Mouse (Mus musculus) forebrain, embryonic 11.5 days (tissue): ENCODE measurements at regions not wholly inside any gene's neighbourhood (a gene's known extent, or its start where the extent isn't known, plus 50 kb on each side); places are given as distances from the start of the nearest gene placed in this dataset.

ENCODE experiments used
- ATAC-seq: fragments of 200-750 bp; cut with Nextera tagmentation; replicated peaks from 2 replicates; pipeline ENCODE4 v1.8.0; 2017; ENCODE audit warnings: moderate TSS enrichment; ENCODE audit not compliant: low FRiP score
- DNase-seq: peaks from one replicate; pipeline ENCODE4 v3.0.0-alpha.2; 2017; ENCODE audit warnings: low spot score
- H3K27ac ChIP-seq: fragments of 300-500 bp; sonication (generic); 2 replicates; pipeline ENCODE4 v1.5.1; 2014; ENCODE audit warnings: low read depth, low read length
- H3K27me3 ChIP-seq: fragments of 300-500 bp; sonication (generic); 2 replicates; pipeline ENCODE4 v1.6.1; 2014; ENCODE audit warnings: mild to moderate bottlenecking, low read length, mixed read lengths; ENCODE audit not compliant: control insufficient read depth, insufficient read depth
- H3K36me3 ChIP-seq: fragments of 300-500 bp; sonication (generic); 2 replicates; pipeline ENCODE4 v1.6.1; 2014; ENCODE audit warnings: mild to moderate bottlenecking, low read length, moderate library complexity, mixed read lengths; ENCODE audit not compliant: control insufficient read depth, insufficient read depth
- H3K4me1 ChIP-seq: fragments of 300-500 bp; sonication (generic); replicated peaks from 2 replicates; pipeline ENCODE4 v1.6.1; 2014; ENCODE audit warnings: low read length, mixed read lengths; ENCODE audit not compliant: control insufficient read depth, insufficient read depth
- H3K4me2 ChIP-seq: fragments of 300-500 bp; sonication (generic); 2 replicates; pipeline ENCODE4 v1.6.1; 2014; ENCODE audit warnings: low read depth, mild to moderate bottlenecking, low read length, moderate library complexity, mixed read lengths; ENCODE audit not compliant: severe bottlenecking
- H3K4me3 ChIP-seq: fragments of 300-500 bp; sonication (generic); 2 replicates; pipeline ENCODE4 v1.5.1; 2014; ENCODE audit warnings: low read depth, low read length
- H3K9ac ChIP-seq: fragments of 300-500 bp; sonication (generic); 2 replicates; pipeline ENCODE4 v1.6.1; 2014; ENCODE audit warnings: low read length
- H3K9me3 ChIP-seq: fragments of 300-500 bp; sonication (generic); 2 replicates; pipeline ENCODE4 v1.6.1; 2016; ENCODE audit warnings: low read length, mixed read lengths; ENCODE audit not compliant: control insufficient read depth
- WGBS: fragments of 180-500 bp; shearing (Covaris S2); extraction: QIAGEN DNeasy Blood & Tissue Kit; methylation state at CpG from one replicate; pipeline ENCODE4 v1.1.7; 2014; 5-methylcytosine and 5-hydroxymethylcytosine counted together

DNA sequence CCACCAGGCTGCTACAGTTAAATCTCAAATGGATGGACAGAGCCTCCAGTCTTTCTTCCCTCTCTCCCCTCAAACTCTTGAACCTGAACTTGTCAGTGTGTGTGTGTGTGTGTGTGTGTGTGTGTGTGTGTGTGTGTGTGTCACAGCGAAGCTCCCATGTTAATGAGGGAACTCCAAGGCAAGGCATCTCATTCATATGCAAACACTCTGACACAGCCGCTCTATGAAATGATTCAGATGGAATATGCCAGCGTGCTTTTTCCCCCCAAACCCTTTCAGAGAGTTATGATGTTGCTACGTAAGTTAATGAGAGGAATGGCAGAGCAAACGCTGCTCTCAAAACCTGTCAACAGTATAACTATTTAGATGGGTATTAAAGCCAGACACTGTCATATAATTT, 653.5 kb upstream of the Cdh5 start:
- no peaks in the 10 kb centered on the region for H3K9me3 ChIP-seq
- H3K27me3 ChIP-seq, result peaks cover 17% of the 10 kb centered on the region
- H3K36me3 ChIP-seq, result no peaks in the 10 kb centered on the region
- DNase-seq (no peak), ATAC-seq (no peak)
- H3K4me1 ChIP-seq, result peaks cover 2% of the 10 kb centered on the region; the same call in 1 of the 2 replicates
- 81% methylated on average over 5 of the region's 5 CpGs for WGBS
- H3K4me2 ChIP-seq, result no peak overlapping the region
- no peak overlapping the region for H3K4me3 ChIP-seq
- H3K9ac ChIP-seq, result no peak overlapping the region
- no peak overlapping the region for H3K27ac ChIP-seq

DNA sequence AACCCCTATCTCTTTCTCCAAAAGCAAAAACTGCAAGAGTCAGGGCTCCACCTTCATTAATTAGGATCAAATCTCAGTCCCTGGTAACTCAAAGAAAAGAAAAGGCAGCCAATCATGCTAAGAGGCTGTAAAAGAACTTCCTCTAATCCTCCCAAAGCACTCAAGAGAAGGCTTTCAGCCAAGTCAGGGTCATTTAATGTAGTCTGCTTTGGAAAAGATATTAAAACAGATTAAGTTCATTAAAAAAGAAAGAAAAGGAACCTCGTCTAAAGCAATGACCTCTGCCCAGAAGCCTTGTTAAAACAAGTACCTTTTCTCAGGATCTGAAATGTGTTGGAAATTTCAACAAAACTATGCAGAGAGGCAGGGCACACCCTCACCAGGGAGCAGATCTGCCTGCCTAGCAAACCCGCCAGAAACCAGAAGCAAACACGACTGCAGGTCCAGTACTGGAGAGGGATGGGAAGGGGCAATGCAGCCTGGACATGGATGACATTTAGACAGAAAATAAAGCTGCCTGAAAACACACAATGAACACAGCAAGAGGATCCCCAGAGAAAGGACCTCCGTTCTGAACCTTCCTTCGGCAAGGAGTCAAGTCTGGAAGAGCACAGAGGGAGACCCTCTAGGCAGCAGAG, 649.9 kb upstream of the Cdh5 start:
- ATAC-seq (peak; percentile 39), DNase-seq (peak; percentile 54)

GRCm38 (mm10) chr8:103457176-103457575, 644.2 kb upstream of the Cdh5 start:
- Histone ChIP-seq H3K9ac (no peak overlapping the region), H3K27ac (no peak overlapping the region), H3K36me3 (no peaks in the 10 kb centered on the region), H3K4me3 (no peak overlapping the region), H3K4me2 (no peak overlapping the region), H3K27me3 (peaks cover 7% of the 10 kb centered on the region), H3K4me1 (no peaks in the 10 kb centered on the region), H3K9me3 (peaks cover 3% of the 10 kb centered on the region; the same call in 1 of the 2 replicates)
- ATAC-seq, result no peak
- no peak for DNase-seq
- 76% methylated on average over 6 of the region's 6 CpGs for WGBS

More for the DNA sequence above, 649.9 kb upstream of the Cdh5 start:
- Histone ChIP-seq H3K27ac (no peak overlapping the region), H3K27me3 (peaks cover 20% of the 10 kb centered on the region), H3K4me1 (no peaks in the 10 kb centered on the region; the same call in 1 of the 2 replicates), H3K4me2 (0 out of 2 replicates have a peak overlapping the region, but pooled peaks have one; percentile 5), H3K9ac (no peak overlapping the region), H3K9me3 (no peaks in the 10 kb centered on the region), H3K4me3 (no peak overlapping the region), H3K36me3 (no peaks in the 10 kb centered on the region)
- 12% methylated on average over 5 of the region's 5 CpGs for WGBS

DNA sequence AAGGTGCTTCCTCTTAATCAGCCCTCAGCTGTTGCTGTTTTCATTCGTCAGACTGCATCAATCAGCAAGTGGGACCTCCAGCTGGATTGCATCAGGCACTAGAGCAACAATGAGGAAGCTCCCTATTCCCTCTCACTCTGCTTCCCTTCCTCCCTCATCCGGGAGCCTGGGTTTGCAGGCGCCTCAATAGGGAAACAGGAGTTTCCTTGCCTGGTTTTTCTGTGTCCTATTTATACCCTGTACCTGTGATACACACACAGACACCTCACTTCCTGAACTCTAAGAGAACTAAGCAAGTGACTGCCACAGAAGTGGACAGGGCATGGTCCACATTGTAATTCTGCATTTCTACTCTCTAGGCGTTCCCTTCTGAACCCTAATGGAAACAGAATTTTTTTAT, 637.9 kb upstream of the Cdh5 start:
- H3K4me2 ChIP-seq, result no peak overlapping the region
- peaks cover 2% of the 10 kb centered on the region; the same call in 1 of the 2 replicates for H3K4me1 ChIP-seq
- DNase-seq (no peak), ATAC-seq (no peak)
- 69% methylated on average over 4 of the region's 4 CpGs for WGBS
- H3K4me3 ChIP-seq, result no peak overlapping the region
- H3K36me3 ChIP-seq, result no peaks in the 10 kb centered on the region
- peaks cover 3% of the 10 kb centered on the region; the same call in 1 of the 2 replicates for H3K9me3 ChIP-seq
- no peak overlapping the region for H3K27ac ChIP-seq
- H3K27me3 ChIP-seq, result no peaks in the 10 kb centered on the region
- H3K9ac ChIP-seq, result no peak overlapping the region

DNA sequence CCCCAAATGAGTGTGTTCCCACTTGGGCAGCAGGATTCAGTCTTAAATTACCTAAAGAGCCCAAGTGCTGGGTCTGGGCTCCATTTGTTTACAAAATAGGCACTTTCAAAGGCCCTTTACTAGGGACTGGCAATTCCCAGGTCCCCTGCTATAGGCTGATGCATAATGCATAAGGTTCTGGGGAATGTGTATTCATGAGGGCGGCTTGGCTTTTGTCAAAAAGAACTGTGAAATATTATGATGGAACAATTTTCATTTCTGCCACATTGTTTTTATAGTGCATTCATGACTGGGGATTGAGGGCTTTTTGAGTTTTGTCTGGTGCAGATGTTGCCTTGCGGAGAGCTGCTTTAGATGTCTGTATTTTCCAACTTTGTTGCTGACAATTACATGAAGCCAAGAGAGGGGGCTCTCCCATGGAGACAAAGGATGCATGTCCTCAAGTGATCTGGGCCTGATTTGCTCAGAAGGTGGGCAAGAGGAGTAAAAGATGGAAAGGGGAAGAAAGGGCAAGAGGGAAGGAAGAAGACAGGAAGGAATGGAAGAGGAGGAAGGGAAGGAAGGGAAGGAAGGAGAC, 636.6 kb upstream of the Cdh5 start:
- Histone ChIP-seq H3K9ac (no peak overlapping the region), H3K4me3 (no peak overlapping the region), H3K27me3 (no peaks in the 10 kb centered on the region), H3K4me1 (peaks cover 2% of the 10 kb centered on the region; the same call in 1 of the 2 replicates), H3K27ac (no peak overlapping the region), H3K4me2 (no peak overlapping the region), H3K9me3 (peaks cover 3% of the 10 kb centered on the region; the same call in 1 of the 2 replicates), H3K36me3 (no peaks in the 10 kb centered on the region)
- 60% methylated on average over 2 of the region's 2 CpGs for WGBS
- ATAC-seq, result peak; percentile 82
- no peak for DNase-seq

DNA sequence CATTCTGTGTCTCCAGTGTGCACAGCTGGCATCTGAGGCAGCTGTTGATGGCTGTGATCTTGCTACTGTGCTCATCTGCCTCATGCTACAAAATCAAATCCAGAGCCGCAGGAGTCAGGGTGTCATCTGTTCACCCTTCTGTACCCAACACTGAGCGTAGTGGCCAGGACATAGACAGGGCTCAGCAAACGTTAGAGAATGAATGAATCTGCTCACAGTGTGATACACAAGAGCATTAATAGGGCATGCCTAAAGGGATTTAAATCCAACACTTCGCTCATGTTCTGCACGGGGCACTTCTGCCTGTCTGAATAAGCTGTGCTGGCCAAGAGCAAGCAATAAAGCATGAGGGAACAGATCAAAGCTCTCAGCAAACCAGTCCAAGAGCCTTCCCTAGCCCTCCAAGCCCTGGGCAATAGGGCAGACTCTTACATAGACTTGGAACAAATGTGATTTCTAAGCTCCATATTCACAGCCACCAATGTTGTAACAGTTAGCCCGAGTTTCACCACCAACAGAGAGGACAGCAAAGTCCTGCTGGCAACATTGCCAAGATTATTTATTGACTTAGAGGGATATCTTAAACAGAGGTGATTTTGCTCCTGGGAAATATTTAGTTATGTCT, 633.8 kb upstream of the Cdh5 start:
- no peaks in the 10 kb centered on the region for H3K9me3 ChIP-seq
- H3K27me3 ChIP-seq, result no peaks in the 10 kb centered on the region
- no peaks in the 10 kb centered on the region for H3K36me3 ChIP-seq
- H3K4me2 ChIP-seq, result no peak overlapping the region
- DNase-seq (no peak), ATAC-seq (no peak)
- no peak overlapping the region for H3K27ac ChIP-seq
- H3K4me1 ChIP-seq, result peaks cover 2% of the 10 kb centered on the region; the same call in 1 of the 2 replicates
- WGBS, result 66% methylated on average over 6 of the region's 6 CpGs
- H3K9ac ChIP-seq, result no peak overlapping the region
- no peak overlapping the region for H3K4me3 ChIP-seq

GRCm38 (mm10) chr8:103469049-103469448, 632.4 kb upstream of the Cdh5 start:
- no peaks in the 10 kb centered on the region for H3K27me3 ChIP-seq
- DNase-seq (no peak), ATAC-seq (no peak)
- 86% methylated on average over 1 of the region's 1 CpGs for WGBS
- no peak overlapping the region for H3K27ac ChIP-seq
- H3K36me3 ChIP-seq, result no peaks in the 10 kb centered on the region
- H3K9ac ChIP-seq, result no peak overlapping the region
- H3K9me3 ChIP-seq, result no peaks in the 10 kb centered on the region
- no peak overlapping the region for H3K4me3 ChIP-seq
- H3K4me2 ChIP-seq, result no peak overlapping the region
- peaks cover 2% of the 10 kb centered on the region; the same call in 1 of the 2 replicates for H3K4me1 ChIP-seq

DNA sequence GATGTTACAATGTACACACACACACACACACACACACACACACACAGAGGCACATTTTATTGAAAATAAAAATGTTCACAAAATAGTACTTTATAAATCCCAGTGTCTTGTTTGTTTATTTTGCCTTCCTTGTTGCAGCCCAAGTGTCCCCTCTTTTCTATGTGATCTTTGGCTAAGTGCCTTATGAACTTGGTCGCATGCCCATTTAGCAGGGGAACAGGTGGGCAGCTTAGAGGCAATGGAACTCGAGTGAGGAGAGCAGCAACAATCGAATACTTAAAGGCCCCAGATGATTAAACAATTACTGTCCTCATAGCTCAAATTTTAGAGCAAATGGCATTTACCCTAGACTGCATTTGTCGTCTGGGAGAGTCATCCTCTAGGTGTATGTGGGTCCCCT, 631.1 kb upstream of the Cdh5 start:
- H3K27ac ChIP-seq, result no peak overlapping the region
- ATAC-seq (no peak), DNase-seq (no peak)
- H3K4me3 ChIP-seq, result no peak overlapping the region
- WGBS, result 73% methylated on average over 4 of the region's 4 CpGs
- H3K4me2 ChIP-seq, result no peak overlapping the region
- H3K36me3 ChIP-seq, result no peaks in the 10 kb centered on the region
- H3K9me3 ChIP-seq, result no peaks in the 10 kb centered on the region
- no peaks in the 10 kb centered on the region for H3K4me1 ChIP-seq
- H3K9ac ChIP-seq, result no peak overlapping the region
- H3K27me3 ChIP-seq, result no peaks in the 10 kb centered on the region
